Mouse (Mus musculus) A20 (cell line): ENCODE data around the gene Olfr17.
"Not testable (repeated sequence)": the region's sequence is repeated elsewhere in the genome, so short reads cannot be mapped to it uniquely, and the experiment has no call there.

Source experiments
- DNase-seq: peaks from one replicate; pipeline ENCODE4 v3.0.0-alpha.2; 2011; ENCODE audit warnings: low read depth, low spot score

Olfr17 gene

DNA sequence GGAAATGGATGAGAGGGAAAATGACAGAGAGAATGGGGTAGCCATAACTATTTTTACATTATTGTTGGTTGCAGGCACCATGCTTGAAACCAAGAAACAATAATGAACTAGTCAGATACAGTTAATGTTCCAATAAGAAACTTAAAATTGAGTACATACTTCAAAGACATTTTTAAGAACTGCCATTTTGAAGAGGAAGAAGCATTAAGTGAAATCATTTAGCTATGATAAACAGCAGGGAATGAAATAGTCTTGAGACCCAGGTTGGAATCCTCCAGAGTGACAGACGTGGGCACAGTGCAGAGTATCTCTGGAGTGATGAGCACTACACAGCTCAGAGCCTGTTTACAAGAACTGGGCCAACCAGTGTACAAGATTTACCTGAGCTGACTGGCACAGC lies at the start of gene Olfr17:
Gene Olfr17 (plus strand): TSS at position 301 of the 400 bp plus-strand sequence.
- DNase-seq = no peak

DNA sequence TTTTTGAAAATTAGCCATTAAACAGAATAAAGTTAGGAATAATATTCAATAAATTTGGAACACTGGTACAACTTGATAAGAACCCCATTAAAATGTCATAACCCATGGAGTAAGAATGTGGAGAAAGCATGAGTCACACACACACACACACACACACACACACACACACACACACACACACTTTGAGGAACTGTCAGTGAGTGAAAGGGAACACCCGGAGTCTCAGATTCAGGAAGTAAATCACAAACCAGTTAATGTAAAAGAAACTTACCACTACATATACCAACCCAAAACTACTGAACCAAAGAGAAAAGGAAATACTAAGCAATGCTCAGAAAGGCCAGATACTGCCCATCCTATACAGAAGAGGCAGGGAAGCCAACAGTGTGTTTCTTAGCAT lies 48.6 kb upstream of the Olfr17 start:
- DNase-seq = no peak

- peak; percentile 41 for DNase-seq
Measured at GRCm38 (mm10) chr7:107045833-107046232, 47.2 kb upstream of the Olfr17 start.

DNA sequence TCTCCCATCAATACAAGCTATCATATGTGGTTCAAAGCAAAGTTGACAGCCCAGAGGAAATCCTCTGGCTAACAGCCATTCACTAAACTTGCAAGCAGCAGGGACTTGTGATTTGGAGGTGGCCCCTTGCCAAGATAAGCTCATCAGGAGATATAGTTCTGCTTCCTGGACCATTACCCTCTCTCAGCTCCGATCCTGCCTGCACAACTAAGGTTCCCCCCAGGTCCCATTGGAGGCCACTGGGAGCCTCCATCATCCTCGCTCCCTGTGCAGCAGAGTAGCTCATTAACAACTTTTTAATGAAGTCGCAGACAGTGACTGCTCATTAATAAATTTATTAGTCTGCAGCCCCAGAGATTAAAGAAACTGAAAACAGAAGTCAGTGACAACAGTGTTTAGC lies 45.4 kb upstream of the Olfr17 start:
- DNase-seq = no peak

- no peak for DNase-seq
Measured at GRCm38 (mm10) chr7:107070681-107071080, 22.3 kb upstream of the Olfr17 start, which contains the start of gene Olfr714. TSS of gene Olfr714 (plus strand) at chr7:107070981.

DNA sequence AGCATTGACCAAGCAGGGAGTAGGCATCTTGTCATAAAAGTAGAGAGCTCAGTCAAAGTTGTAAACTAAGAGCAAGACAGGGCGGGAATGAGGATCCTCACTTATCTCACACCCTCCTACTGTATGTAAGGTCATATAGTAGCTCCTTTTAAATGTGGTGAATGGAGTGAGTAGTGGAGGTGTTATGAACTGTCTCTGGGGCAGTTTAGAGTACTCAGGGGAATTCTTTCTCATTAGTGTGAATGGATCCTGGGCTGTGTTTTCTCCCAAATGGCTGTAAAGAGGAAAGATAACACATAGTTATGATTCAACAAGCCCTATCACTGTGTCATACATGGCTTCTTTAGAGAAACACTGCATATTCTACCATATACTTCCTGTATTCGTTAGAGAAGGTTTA lies 17.2 kb downstream of the Olfr17 start, which contains the start of gene Olfr715b:
Gene Olfr715b (minus strand): TSS at position 101 of the 400 bp plus-strand sequence.
- not testable (repeated sequence) for DNase-seq

- not testable (repeated sequence) for DNase-seq
Measured at GRCm38 (mm10) chr7:107130983-107131382, 38.0 kb downstream of the Olfr17 start, which contains the start of gene Olfr715. TSS of gene Olfr715 (minus strand) at chr7:107131083.

- DNase-seq = not testable (repeated sequence)
Measured at GRCm38 (mm10) chr7:107138027-107138426, 45.0 kb downstream of the Olfr17 start, which contains the start of gene Olfr716. TSS of gene Olfr716 (plus strand) at chr7:107138327.
